In the genomic region with DNA sequence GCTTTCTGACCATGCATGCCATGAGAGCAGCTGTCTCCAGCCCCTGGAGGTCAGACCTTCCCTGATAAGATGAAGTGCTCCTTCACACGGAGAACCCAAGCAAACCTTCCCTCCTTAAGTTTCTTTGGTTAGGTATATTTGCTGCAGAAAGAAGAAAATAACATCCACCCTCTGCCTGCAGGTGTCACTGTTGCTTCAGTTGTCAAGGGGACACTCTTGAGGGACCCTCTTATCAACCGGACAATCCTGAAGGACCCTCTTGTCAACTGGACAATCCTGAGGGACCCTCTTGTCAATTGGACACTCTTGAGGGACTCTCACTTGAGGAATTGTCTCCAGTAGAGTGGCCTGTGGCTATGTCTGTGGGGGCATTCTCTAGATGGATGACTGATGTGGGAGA, we compare ENCODE assay signal across 12 mouse cellular contexts.
DNase-seq lines count a peak whose midpoint lies in the region; ATAC-seq and TF ChIP-seq lines count a peak whose summit lies in the region.
"Had no signal": no experiment of that assay in that cellular context is flagged by ENCODE, and none has a peak within 500 bp of the region (broad histone marks: within the 10 kb centered on the region; RNA-seq: fewer than 3 reads in every experiment).

No protein-coding gene starts in this region.

- no peaks in the 10 kb centered on the region for H3K4me1 ChIP-seq in forebrain, embryonic 14.5 days (ENCODE audit: control insufficient read depth, insufficient read depth, low read length)
- H3K4me1 ChIP-seq in forebrain, embryonic 10.5 days, result peaks cover 4% of the 10 kb centered on the region; the same call in 1 of the 2 replicates

- H3K4me2 ChIP-seq in forebrain, embryonic 14.5 days (ENCODE audit: low read length), result no peak overlapping the region

- ATAC-seq in forebrain, embryonic 14.5 days, result no peak

- no peaks in the 10 kb centered on the region for H3K27me3 ChIP-seq in forebrain, embryonic 14.5 days (replicated peaks; ENCODE audit: control insufficient read depth, insufficient read depth, low read length)
- no peaks in the 10 kb centered on the region for H3K27me3 ChIP-seq in forebrain, embryonic 10.5 days (ENCODE audit: poor library complexity, severe bottlenecking)

- H3K27ac ChIP-seq in forebrain, embryonic 14.5 days (ENCODE audit: low read depth, low read length), result no peak overlapping the region
- H3K27ac ChIP-seq in forebrain, embryonic 10.5 days, result no peak overlapping the region
- peak overlapping the region; percentile 81 for H3K27ac ChIP-seq in layer of hippocampus, adult 2 months

- DNase-seq in forebrain, embryonic 14.5 days (ENCODE audit: low spot score), result peak; percentile 42
- no peak for DNase-seq in forebrain, embryonic 10.5 days (ENCODE audit: extremely low spot score, low spot score)
- DNase-seq in layer of hippocampus, adult 2 months (ENCODE audit: low spot score in 2 of 2), result no peak
- DNase-seq in layer of hippocampus, postnatal 36 days, result no peak
- DNase-seq in thymus, postnatal 4 days, result peak; percentile 32
- DNase-seq in thymus, adult 18-20 months, result no peak
- DNase-seq in right cerebral cortex, postnatal 25 days, result no peak
- DNase-seq in adrenal gland, adult 8-10 months, result no peak
- DNase-seq: adrenal gland, postnatal 36 days; cerebellum, adult 9-11 months; gastrocnemius, postnatal 14 days; layer of hippocampus, adult 9-11 months had no signal

- 36% methylated on average over 2 of the region's 2 CpGs for WGBS in forebrain, embryonic 14.5 days
- 39% methylated on average over 2 of the region's 2 CpGs for WGBS in forebrain, embryonic 10.5 days

- peak; percentile 75 for TF ChIP-seq CTCF in layer of hippocampus, adult 2 months (conservative IDR thresholded peaks at IDR 0.05)

- H3K36me3 ChIP-seq in forebrain, embryonic 14.5 days (ENCODE audit: control insufficient read depth, insufficient read depth, low read length), result no peaks in the 10 kb centered on the region
- no peaks in the 10 kb centered on the region for H3K36me3 ChIP-seq in forebrain, embryonic 10.5 days (replicated peaks)

- H3K9me3 ChIP-seq in forebrain, embryonic 14.5 days (replicated peaks; ENCODE audit: control insufficient read depth, low read length), result no peaks in the 10 kb centered on the region
- H3K9me3 ChIP-seq in forebrain, embryonic 10.5 days, result no peaks in the 10 kb centered on the region

- H3K9ac ChIP-seq in forebrain, embryonic 14.5 days (ENCODE audit: low read length), result no peak overlapping the region

- H3K4me3 ChIP-seq in forebrain, embryonic 14.5 days (ENCODE audit: low read depth, low read length), result no peak overlapping the region
- no peak overlapping the region for H3K4me3 ChIP-seq in forebrain, embryonic 10.5 days
- no peak overlapping the region for H3K4me3 ChIP-seq in layer of hippocampus, adult 2 months

Comparison
In these comparisons a context has a peak if more than half of its experiments do, and no peak if none do; other contexts are left out.
1. DNase-seq: peak in forebrain, embryonic 14.5 days (single experiment) and thymus, postnatal 4 days (single experiment); none in forebrain, embryonic 10.5 days (single experiment), layer of hippocampus, adult 2 months (0 of 2), layer of hippocampus, postnatal 36 days (0 of 2), thymus, adult 18-20 months (0 of 2), right cerebral cortex, postnatal 25 days (single experiment) and adrenal gland, adult 8-10 months (single experiment).